Mouse (Mus musculus): Measurements from ENCODE around the gene Plin4. TPM values are rescaled to one million over a fixed set of nuclear protein-coding genes. Genes with fewer than 3 reads are reported as not detected.
A peak's percentile ranks its signal among the peaks of the same experiment; 100 is the strongest.
"Not testable (repeated sequence)": the region's sequence is repeated elsewhere in the genome, so short reads cannot be mapped to it uniquely, and the experiment has no call there.

The Plin4 gene
- total RNA-seq, 4 experiments from 2014 or later = 133 to 313 (median 179) TPM

- DNase-seq (ENCODE audit: low spot score in 2 of 2) = no peak
Observed at GRCm38 (mm10) chr17:56126175-56126574, 16.6 kb upstream of the Plin4 start.

GRCm38 (mm10) chr17:56125276-56125630 is 15.7 kb upstream of the Plin4 start:
- no peak for DNase-seq (ENCODE audit: low spot score in 2 of 2)

GRCm38 (mm10) chr17:56124377-56125275 is 15.0 kb upstream of the Plin4 start:
- DNase-seq (ENCODE audit: low spot score in 2 of 2) = no peak

GRCm38 (mm10) chr17:56123681-56124340 is 14.2 kb upstream of the Plin4 start:
- DNase-seq (ENCODE audit: low spot score in 2 of 2) = no peak

GRCm38 (mm10) chr17:56123161-56123560 is 13.6 kb upstream of the Plin4 start:
- DNase-seq (ENCODE audit: low spot score in 2 of 2) = no peak

GRCm38 (mm10) chr17:56121826-56122225 is 12.2 kb upstream of the Plin4 start, which contains the start of gene Lrg1:
Lrg1 (minus strand) TSS chr17:56122001.
- DNase-seq (ENCODE audit: low spot score in 2 of 2) = no peak

- DNase-seq (ENCODE audit: low spot score in 2 of 2) = peak; percentile 75 to 77
Observed at GRCm38 (mm10) chr17:56119981-56120880, 10.6 kb upstream of the Plin4 start.

GRCm38 (mm10) chr17:56119431-56119830 is 9.8 kb upstream of the Plin4 start:
- no peak for DNase-seq (ENCODE audit: low spot score in 2 of 2)

GRCm38 (mm10) chr17:56117251-56117710 is 7.7 kb upstream of the Plin4 start, which contains the start of gene Plin5:
Plin5 (minus strand) TSS chr17:56117596.
- DNase-seq (ENCODE audit: low spot score in 2 of 2) = peak in 1 of 2 experiments; percentile 65

- no peak for DNase-seq (ENCODE audit: low spot score in 2 of 2)
Observed at GRCm38 (mm10) chr17:56116193-56116592, 6.6 kb upstream of the Plin4 start.

GRCm38 (mm10) chr17:56112743-56113142 is 3.1 kb upstream of the Plin4 start:
- DNase-seq (ENCODE audit: low spot score in 2 of 2) = no peak

GRCm38 (mm10) chr17:56111864-56112263 is 2.3 kb upstream of the Plin4 start:
- peak in 1 of 2 experiments; percentile 54 for DNase-seq (ENCODE audit: low spot score in 2 of 2)

GRCm38 (mm10) chr17:56111021-56111420 is 1.4 kb upstream of the Plin4 start:
- DNase-seq (ENCODE audit: low spot score in 2 of 2) = no peak

- peak in 1 of 2 experiments; percentile 64 for DNase-seq (ENCODE audit: low spot score in 2 of 2)
Observed at GRCm38 (mm10) chr17:56110571-56110970, 968 bp upstream of the Plin4 start.

- peak; percentile 85 to 91 for DNase-seq (ENCODE audit: low spot score in 2 of 2)
Observed at GRCm38 (mm10) chr17:56108334-56109044, 1.1 kb downstream of the Plin4 start.

GRCm38 (mm10) chr17:56107736-56108135 is 1.9 kb downstream of the Plin4 start:
- no peak for DNase-seq (ENCODE audit: low spot score in 2 of 2)

- no peak for DNase-seq (ENCODE audit: low spot score in 2 of 2)
Observed at GRCm38 (mm10) chr17:56106981-56107380, 2.6 kb downstream of the Plin4 start.

GRCm38 (mm10) chr17:56106436-56106835 is 3.2 kb downstream of the Plin4 start:
- DNase-seq (ENCODE audit: low spot score in 2 of 2) = not testable (repeated sequence)

- not testable (repeated sequence) for DNase-seq (ENCODE audit: low spot score in 2 of 2)
Observed at GRCm38 (mm10) chr17:56104821-56105220, 4.8 kb downstream of the Plin4 start.

GRCm38 (mm10) chr17:56103465-56104285 is 5.9 kb downstream of the Plin4 start:
- DNase-seq (ENCODE audit: low spot score in 2 of 2) = no peak
